Mouse (Mus musculus) forelimb bud, embryonic 11.5 days (tissue): ENCODE measurements around the gene Mindy4.
A peak's percentile ranks its signal among the peaks of the same experiment; 100 is the strongest.
"Not testable (repeated sequence)": the region's sequence is repeated elsewhere in the genome, so short reads cannot be mapped to it uniquely, and the experiment has no call there.

Experiments used
- DNase-seq: peaks from one replicate; pipeline ENCODE4 v3.0.0-alpha.2; 2012; ENCODE audit warnings: low read depth, low spot score

Gene Mindy4

GRCm38 (mm10) chr6:55202913-55203910 lies at the start of gene Mindy4:
Gene Mindy4, plus strand, starts transcription at chr6:55203383.
- DNase-seq: peak; percentile 91

- DNase-seq: no peak
Observed at GRCm38 (mm10) chr6:55159256-55159655, 43.9 kb upstream of the Mindy4 start.

- no peak for DNase-seq
Observed at GRCm38 (mm10) chr6:55161311-55161761, 41.8 kb upstream of the Mindy4 start.

GRCm38 (mm10) chr6:55163046-55163584 lies 40.1 kb upstream of the Mindy4 start:
- no peak for DNase-seq

- DNase-seq: peak; percentile 71
Observed at GRCm38 (mm10) chr6:55166777-55167463, 36.3 kb upstream of the Mindy4 start.

GRCm38 (mm10) chr6:55169818-55170217 lies 33.4 kb upstream of the Mindy4 start:
- DNase-seq: no peak

- no peak for DNase-seq
Observed at GRCm38 (mm10) chr6:55171638-55172037, 31.5 kb upstream of the Mindy4 start.

GRCm38 (mm10) chr6:55173171-55173570 lies 30.0 kb upstream of the Mindy4 start:
- no peak for DNase-seq

GRCm38 (mm10) chr6:55173941-55174349 lies 29.2 kb upstream of the Mindy4 start:
- DNase-seq: no peak

- DNase-seq: no peak
Observed at GRCm38 (mm10) chr6:55174741-55175181, 28.4 kb upstream of the Mindy4 start, which contains the start of gene Inmt. Gene Inmt, minus strand, starts transcription at chr6:55175043.

- no peak for DNase-seq
Observed at GRCm38 (mm10) chr6:55175456-55175855, 27.7 kb upstream of the Mindy4 start.

GRCm38 (mm10) chr6:55175892-55176291 lies 27.3 kb upstream of the Mindy4 start:
- no peak for DNase-seq

- DNase-seq: peak; percentile 11
Observed at GRCm38 (mm10) chr6:55177060-55177732, 26.0 kb upstream of the Mindy4 start.

GRCm38 (mm10) chr6:55179560-55179959 lies 23.6 kb upstream of the Mindy4 start:
- DNase-seq: no peak

- no peak for DNase-seq
Observed at GRCm38 (mm10) chr6:55182655-55183430, 20.3 kb upstream of the Mindy4 start.

GRCm38 (mm10) chr6:55187827-55188226 lies 15.4 kb upstream of the Mindy4 start:
- DNase-seq: not testable (repeated sequence)

- DNase-seq: no peak
Observed at GRCm38 (mm10) chr6:55189406-55189805, 13.8 kb upstream of the Mindy4 start.

GRCm38 (mm10) chr6:55191537-55191936 lies 11.6 kb upstream of the Mindy4 start:
- no peak for DNase-seq

- DNase-seq: no peak
Observed at GRCm38 (mm10) chr6:55193171-55193570, 10.0 kb upstream of the Mindy4 start.

GRCm38 (mm10) chr6:55199047-55199446 lies 4.1 kb upstream of the Mindy4 start:
- no peak for DNase-seq

- DNase-seq: no peak
Observed at GRCm38 (mm10) chr6:55203931-55204330, 748 bp downstream of the Mindy4 start.
